Mouse (Mus musculus) thymus, postnatal 25 days (tissue): ENCODE measurements around the gene Dlx4.

Experiments
- DNase-seq: peaks from one replicate; pipeline ENCODE4 v3.0.0; 2022

The Dlx4 gene

GRCm38 (mm10) chr11:95145851-95146403 lies at the start of gene Dlx4:
Dlx4 (minus strand) TSS chr11:95146263.
- peak; percentile 67 for DNase-seq

- DNase-seq: no peak
Observed at GRCm38 (mm10) chr11:95189863-95190262, 43.8 kb upstream of the Dlx4 start.

- no peak for DNase-seq
Observed at GRCm38 (mm10) chr11:95186826-95187225, 40.8 kb upstream of the Dlx4 start.

- DNase-seq: no peak
Observed at GRCm38 (mm10) chr11:95185700-95186099, 39.6 kb upstream of the Dlx4 start.

GRCm38 (mm10) chr11:95184561-95184960 lies 38.5 kb upstream of the Dlx4 start:
- peak; percentile 57 for DNase-seq

GRCm38 (mm10) chr11:95179311-95179710 lies 33.2 kb upstream of the Dlx4 start:
- no peak for DNase-seq

GRCm38 (mm10) chr11:95165857-95166256 lies 19.8 kb upstream of the Dlx4 start:
- no peak for DNase-seq

GRCm38 (mm10) chr11:95161708-95162107 lies 15.6 kb upstream of the Dlx4 start:
- DNase-seq: no peak

GRCm38 (mm10) chr11:95160693-95161092 lies 14.6 kb upstream of the Dlx4 start:
- peak; percentile 43 for DNase-seq

GRCm38 (mm10) chr11:95159763-95160371 lies 13.8 kb upstream of the Dlx4 start:
- DNase-seq: no peak

GRCm38 (mm10) chr11:95157872-95158271 lies 11.8 kb upstream of the Dlx4 start:
- DNase-seq: no peak

GRCm38 (mm10) chr11:95157356-95157755 lies 11.3 kb upstream of the Dlx4 start:
- no peak for DNase-seq

- DNase-seq: no peak
Observed at GRCm38 (mm10) chr11:95155511-95155910, 9.4 kb upstream of the Dlx4 start.

GRCm38 (mm10) chr11:95153681-95154080 lies 7.6 kb upstream of the Dlx4 start:
- DNase-seq: no peak

GRCm38 (mm10) chr11:95153116-95153515 lies 7.1 kb upstream of the Dlx4 start:
- no peak for DNase-seq

- DNase-seq: no peak
Observed at GRCm38 (mm10) chr11:95150269-95151049, 4.4 kb upstream of the Dlx4 start.

- no peak for DNase-seq
Observed at GRCm38 (mm10) chr11:95149462-95150268, 3.6 kb upstream of the Dlx4 start.

- no peak for DNase-seq
Observed at GRCm38 (mm10) chr11:95148754-95149153, 2.7 kb upstream of the Dlx4 start.

- DNase-seq: no peak
Observed at GRCm38 (mm10) chr11:95144946-95145483, 1.0 kb downstream of the Dlx4 start.

GRCm38 (mm10) chr11:95144091-95144945 lies 1.7 kb downstream of the Dlx4 start:
- no peak for DNase-seq

- DNase-seq: no peak
Observed at GRCm38 (mm10) chr11:95143663-95144062, 2.4 kb downstream of the Dlx4 start.

GRCm38 (mm10) chr11:95142980-95143575 lies 3.0 kb downstream of the Dlx4 start:
- DNase-seq: no peak
